Mouse (Mus musculus) brain, embryonic 14.5 days (tissue): ENCODE data around the gene Cdk19.

Experiments
- CTCF ChIP-seq: fragments of 200-500 bp; IDR thresholded peaks from 2 replicates; pipeline ENCODE4 v1.5.1; 2012; ENCODE audit warnings: inconsistent platforms, mild to moderate bottlenecking, moderate library complexity, borderline replicate concordance; ENCODE audit not compliant: insufficient read depth, insufficient read length; ENCODE audit errors: extremely low read depth
- POLR2A ChIP-seq: fragments of 200-500 bp; IDR thresholded peaks from 2 replicates; pipeline ENCODE4 v1.6.1; 2012; ENCODE audit warnings: mild to moderate bottlenecking, inconsistent platforms, borderline replicate concordance; ENCODE audit not compliant: poor library complexity, insufficient read depth, insufficient read length, severe bottlenecking; ENCODE audit errors: extremely low read depth

DNA sequence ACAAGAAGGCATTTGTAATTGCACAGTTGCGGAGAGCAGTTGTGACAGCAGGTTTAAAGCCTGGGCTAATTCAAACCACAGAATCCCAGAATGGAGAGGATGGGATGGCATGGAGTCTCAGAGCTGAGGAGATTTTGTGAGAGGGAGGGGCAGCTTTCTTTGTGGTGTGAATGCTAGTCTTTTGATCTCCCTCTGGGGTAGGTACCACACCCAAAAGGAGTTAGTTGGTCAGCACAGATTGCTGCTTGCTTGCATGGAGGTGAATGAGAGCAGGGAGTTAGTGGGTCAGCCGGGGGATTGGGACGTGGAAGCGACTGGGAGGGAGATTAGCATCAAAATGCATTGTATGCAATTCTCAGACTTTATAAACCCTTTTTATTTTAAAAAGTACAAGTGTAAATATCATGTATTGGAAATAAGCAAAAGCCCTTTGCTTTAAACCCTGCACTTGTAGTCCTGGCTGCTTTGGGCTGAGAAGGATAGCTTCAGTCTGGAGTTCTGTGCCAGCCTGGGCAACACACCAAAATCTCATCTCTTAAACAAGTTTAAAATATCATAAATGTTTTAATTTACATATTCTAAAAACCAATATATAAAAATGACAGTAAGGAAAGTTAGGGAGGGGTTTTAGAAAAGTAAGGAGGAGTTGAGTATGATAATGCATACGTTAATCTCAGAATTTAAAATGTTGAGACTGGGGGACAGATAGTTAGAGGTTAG, 25.4 kb downstream of the Cdk19 start:
- no peak for TF ChIP-seq POLR2A
- no peak for TF ChIP-seq CTCF
